Mouse (Mus musculus): Measurements from ENCODE around the gene Tubb5. TPM values are rescaled to one million over a fixed set of nuclear protein-coding genes. Genes with fewer than 3 reads are reported as not detected.
A peak's percentile ranks its signal among the peaks of the same experiment; 100 is the strongest.

Gene Tubb5
- polyA plus RNA-seq, 1 experiment = 298 TPM

DNA sequence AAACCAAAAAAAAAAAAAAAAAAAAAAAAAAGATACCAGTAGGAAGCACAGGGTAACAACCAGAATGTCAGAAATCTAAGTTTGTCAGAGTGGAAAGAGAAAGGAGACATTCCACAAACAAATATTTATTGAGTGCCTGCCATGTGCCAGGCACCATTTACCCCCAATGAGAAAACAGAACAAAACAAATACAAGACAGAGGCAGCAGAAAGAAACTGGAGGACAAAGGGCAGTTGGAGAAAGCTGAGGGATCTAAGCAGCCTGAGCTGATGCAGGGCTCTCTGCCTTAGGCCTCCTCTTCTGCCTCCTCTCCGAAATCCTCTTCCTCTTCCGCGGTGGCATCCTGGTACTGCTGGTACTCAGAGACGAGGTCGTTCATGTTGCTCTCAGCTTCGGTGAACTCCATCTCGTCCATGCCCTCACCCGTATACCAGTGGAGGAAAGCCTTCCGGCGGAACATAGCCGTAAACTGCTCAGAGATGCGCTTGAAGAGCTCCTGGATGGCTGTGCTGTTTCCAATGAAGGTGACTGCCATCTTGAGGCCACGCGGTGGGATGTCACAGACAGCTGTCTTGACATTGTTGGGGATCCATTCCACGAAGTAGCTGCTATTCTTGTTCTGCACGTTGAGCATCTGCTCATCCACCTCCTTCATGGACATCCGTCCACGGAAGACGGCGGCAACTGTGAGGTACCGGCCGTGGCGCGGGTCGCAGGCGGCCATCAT, 3.2 kb downstream of the Tubb5 start:
- WGBS = 49% methylated on average over 26 of the region's 26 CpGs
- no peak for DNase-seq
- Histone ChIP-seq H3K4me3 (replicated peaks; ENCODE audit: extremely low read depth, low read depth, low read length) (no peak overlapping the region), H3K4me1 (ENCODE audit: control insufficient read depth, insufficient read depth, low read length) (peaks cover 18% of the 10 kb centered on the region)
- TF ChIP-seq CTCF (IDR thresholded peaks at IDR 0.05; ENCODE audit: insufficient read depth, low read length) (0 out of 2 replicates have a peak, but pooled peaks have one; percentile 8), POLR2A (IDR thresholded peaks at IDR 0.05; ENCODE audit: borderline replicate concordance, extremely low read depth, low read depth, low read length) (no peak)

DNA sequence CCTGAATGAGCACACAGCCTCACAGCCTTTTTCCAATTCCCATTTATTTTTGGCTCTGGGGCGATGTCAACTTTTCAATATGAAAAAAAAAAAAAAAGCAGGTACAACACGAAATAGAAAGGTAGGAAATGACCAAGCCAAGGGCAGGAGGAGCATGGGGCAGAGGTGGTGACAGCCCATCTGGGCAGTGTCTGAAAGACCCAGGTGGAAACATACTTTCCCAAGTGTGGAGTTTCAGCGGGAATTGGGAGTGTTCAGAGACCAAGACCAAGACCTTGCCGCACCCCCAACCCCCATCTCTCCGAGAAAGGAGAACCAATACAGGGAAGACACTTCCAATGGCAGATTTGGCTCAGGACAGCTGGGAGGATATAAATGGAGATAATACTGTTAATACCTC, 4.2 kb downstream of the Tubb5 start:
- no peak overlapping the region for H3K4me3 ChIP-seq (replicated peaks; ENCODE audit: extremely low read depth, low read depth, low read length)
- whole genome bisulfite sequencing = 49% methylated on average over 5 of the region's 5 CpGs
- TF ChIP-seq CTCF (IDR thresholded peaks at IDR 0.05; ENCODE audit: insufficient read depth, low read length) (no peak), POLR2A (IDR thresholded peaks at IDR 0.05; ENCODE audit: borderline replicate concordance, extremely low read depth, low read depth, low read length) (no peak)

DNA sequence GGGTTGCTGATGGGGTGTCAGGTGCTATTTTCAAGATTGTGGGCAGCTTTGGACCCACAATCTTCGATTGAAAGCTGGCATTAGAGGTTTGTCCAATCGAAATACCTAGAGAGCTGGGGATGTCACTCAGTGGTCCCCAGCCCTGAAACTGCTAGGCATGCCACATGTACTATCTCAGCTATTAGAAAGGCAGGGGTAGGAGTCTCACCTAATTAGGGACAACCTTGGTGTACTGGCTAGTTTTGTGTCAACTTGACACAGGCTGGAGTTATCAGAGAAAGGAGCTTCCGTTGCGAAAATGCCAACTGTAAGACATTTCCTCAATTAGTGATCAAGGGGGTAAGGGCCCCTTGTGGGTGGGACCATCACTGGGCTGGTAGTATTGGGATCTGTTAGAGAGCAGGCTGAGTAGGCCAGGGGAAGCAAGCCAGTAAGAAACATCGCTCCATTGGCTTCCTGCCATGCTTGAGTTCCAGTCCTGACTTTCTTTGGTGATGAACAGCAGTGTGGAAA, 4.8 kb downstream of the Tubb5 start:
- Histone ChIP-seq H3K4me1 (ENCODE audit: control insufficient read depth, insufficient read depth, low read length) (peaks cover 21% of the 10 kb centered on the region), H3K4me3 (replicated peaks; ENCODE audit: extremely low read depth, low read depth, low read length) (no peak overlapping the region)
- 30% methylated on average over 5 of the region's 5 CpGs for WGBS
- TF ChIP-seq POLR2A (IDR thresholded peaks at IDR 0.05; ENCODE audit: borderline replicate concordance, extremely low read depth, low read depth, low read length) (no peak), CTCF (IDR thresholded peaks at IDR 0.05; ENCODE audit: insufficient read depth, low read length) (no peak)
- no peak for DNase-seq

More for the DNA sequence above, 4.2 kb downstream of the Tubb5 start:
- H3K4me1 ChIP-seq (ENCODE audit: control insufficient read depth, insufficient read depth, low read length) = peaks cover 23% of the 10 kb centered on the region
- no peak for DNase-seq

DNA sequence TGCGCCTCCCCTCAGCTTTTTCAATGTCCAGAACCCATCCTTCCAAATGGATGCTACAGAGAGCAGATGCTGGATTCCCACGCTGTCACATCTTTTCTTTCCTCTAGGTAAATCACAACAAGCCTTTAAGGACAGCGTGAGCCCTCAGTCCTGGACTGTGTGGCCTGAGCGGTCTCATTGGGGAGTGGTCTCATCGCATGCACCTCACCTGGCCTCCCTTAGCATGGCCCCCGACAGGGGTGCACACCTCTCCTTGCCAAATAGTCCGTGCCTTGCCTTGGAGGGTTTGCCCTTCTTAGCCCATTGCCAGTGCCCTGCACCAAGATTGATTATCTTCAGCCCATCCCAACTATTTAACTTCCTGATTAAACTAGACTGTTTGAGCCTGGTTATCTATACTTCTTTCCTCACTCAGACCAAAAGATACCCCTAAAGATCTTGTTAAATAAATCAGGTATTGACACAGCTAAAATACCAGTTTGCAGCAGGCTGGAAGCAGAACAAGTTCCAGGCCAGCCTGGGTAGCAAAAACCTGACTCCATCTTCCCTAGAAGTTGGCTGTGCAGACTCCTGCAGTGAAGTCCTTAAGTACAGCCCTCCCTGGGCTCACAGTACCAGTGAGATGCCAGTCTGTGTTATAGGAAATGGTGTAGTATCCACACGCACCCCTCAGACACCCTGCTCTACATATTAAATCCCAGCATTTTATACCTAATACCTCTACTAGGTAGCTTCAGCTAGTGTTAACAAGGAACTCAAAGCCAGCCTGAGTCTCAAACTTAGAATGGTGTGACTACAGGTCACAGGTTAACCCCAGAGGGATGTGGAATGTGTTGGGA, 5.5 kb downstream of the Tubb5 start:
- TF ChIP-seq POLR2A (IDR thresholded peaks at IDR 0.05; ENCODE audit: borderline replicate concordance, extremely low read depth, low read depth, low read length) (no peak), CTCF (IDR thresholded peaks at IDR 0.05; ENCODE audit: insufficient read depth, low read length) (no peak)
- 70% methylated on average over 8 of the region's 8 CpGs for WGBS
- Histone ChIP-seq H3K4me1 (ENCODE audit: control insufficient read depth, insufficient read depth, low read length) (peaks cover 21% of the 10 kb centered on the region), H3K4me3 (replicated peaks; ENCODE audit: extremely low read depth, low read depth, low read length) (no peak overlapping the region)
- no peak for DNase-seq

DNA sequence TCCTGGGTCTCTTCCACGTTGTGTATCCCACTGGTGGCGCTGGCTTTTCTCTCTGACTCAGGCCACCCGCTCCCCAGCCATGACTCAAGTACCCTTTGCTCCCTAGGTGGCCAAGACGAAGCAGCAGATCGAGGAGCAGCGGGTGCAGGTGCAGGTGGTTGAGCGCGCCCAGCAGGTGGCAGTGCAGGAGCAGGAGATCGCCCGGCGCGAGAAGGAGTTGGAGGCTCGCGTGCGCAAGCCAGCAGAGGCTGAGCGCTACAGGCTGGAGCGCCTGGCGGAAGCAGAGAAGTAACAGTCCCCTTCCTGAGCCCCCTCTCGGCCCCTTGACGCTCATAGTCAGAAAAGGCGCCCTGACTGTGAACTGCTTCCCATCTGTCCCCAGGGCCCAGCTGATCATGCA, 8.4 kb downstream of the Tubb5 start:
- WGBS = 5% methylated on average over 21 of the region's 21 CpGs
- H3K4me3 ChIP-seq (replicated peaks; ENCODE audit: extremely low read depth, low read depth, low read length) = no peak overlapping the region
- TF ChIP-seq CTCF (IDR thresholded peaks at IDR 0.05; ENCODE audit: insufficient read depth, low read length) (peak; percentile 71), POLR2A (IDR thresholded peaks at IDR 0.05; ENCODE audit: borderline replicate concordance, extremely low read depth, low read depth, low read length) (no peak)
- peaks cover 6% of the 10 kb centered on the region; the same call in 1 of the 2 replicates for H3K4me1 ChIP-seq (ENCODE audit: control insufficient read depth, insufficient read depth, low read length)
- peak; percentile 79 for DNase-seq

DNA sequence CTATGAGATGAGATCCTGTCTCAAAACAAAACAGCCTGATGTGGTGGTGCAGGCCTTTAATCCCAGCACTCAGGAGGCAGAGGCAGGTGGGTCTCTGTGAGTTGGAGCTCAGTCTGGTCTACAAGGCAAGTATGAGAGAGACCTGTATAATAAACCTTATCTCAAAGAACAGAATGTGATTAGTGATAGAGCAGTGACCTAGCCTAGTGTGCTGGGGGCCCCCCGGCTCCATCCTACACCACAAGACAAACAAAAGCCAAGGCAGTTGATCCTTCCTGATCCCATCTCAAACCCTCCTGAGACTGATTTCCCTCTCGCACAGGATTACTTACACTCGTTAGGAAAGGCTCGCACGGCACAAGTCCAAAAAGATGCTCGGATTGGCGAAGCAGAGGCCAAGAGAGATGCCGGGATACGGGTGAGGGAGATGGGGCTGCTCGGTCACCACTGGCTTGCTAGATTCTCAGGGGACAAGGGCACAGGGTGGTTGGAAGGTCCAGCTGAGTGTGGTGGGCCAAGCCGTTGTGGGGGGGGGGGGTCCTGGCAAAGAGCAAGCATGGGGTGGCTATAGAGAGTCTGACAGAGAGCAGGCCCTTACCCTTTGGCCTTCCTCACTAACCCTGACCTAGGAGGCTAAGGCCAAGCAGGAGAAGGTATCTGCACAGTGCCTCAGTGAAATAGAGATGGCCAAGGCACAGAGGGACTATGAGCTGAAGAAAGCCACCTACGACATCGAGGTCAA, 12.8 kb downstream of the Tubb5 start:
- peaks cover 8% of the 10 kb centered on the region; the same call in 1 of the 2 replicates for H3K4me1 ChIP-seq (ENCODE audit: control insufficient read depth, insufficient read depth, low read length)
- no peak overlapping the region for H3K4me3 ChIP-seq (replicated peaks; ENCODE audit: extremely low read depth, low read depth, low read length)
- 94% methylated on average over 13 of the region's 13 CpGs for WGBS
- DNase-seq = no peak
- TF ChIP-seq CTCF (IDR thresholded peaks at IDR 0.05; ENCODE audit: insufficient read depth, low read length) (no peak), POLR2A (IDR thresholded peaks at IDR 0.05; ENCODE audit: borderline replicate concordance, extremely low read depth, low read depth, low read length) (no peak)

DNA sequence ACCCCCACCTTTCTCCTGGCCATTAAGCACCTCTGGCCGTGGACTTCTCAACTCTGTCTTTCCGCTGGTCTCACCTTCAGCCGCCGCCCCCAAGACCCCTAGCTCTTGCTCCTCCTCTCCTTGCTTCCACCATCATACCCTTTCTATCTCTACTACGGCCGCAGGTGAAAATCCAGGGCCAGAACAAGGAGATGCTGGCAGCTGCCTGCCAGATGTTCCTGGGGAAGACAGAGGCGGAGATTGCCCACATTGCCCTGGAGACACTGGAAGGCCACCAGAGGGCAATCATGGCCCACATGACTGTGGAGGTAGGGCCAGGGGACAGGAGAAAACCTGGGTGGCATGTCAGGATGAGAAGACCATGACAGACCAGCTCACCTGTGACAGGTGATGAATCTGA, 13.7 kb downstream of the Tubb5 start:
- no peak overlapping the region for H3K4me3 ChIP-seq (replicated peaks; ENCODE audit: extremely low read depth, low read depth, low read length)
- 63% methylated on average over 7 of the region's 7 CpGs for WGBS
- TF ChIP-seq POLR2A (IDR thresholded peaks at IDR 0.05; ENCODE audit: borderline replicate concordance, extremely low read depth, low read depth, low read length) (no peak), CTCF (IDR thresholded peaks at IDR 0.05; ENCODE audit: insufficient read depth, low read length) (peak; percentile 55; the same call in 1 of the 2 replicates)

DNA sequence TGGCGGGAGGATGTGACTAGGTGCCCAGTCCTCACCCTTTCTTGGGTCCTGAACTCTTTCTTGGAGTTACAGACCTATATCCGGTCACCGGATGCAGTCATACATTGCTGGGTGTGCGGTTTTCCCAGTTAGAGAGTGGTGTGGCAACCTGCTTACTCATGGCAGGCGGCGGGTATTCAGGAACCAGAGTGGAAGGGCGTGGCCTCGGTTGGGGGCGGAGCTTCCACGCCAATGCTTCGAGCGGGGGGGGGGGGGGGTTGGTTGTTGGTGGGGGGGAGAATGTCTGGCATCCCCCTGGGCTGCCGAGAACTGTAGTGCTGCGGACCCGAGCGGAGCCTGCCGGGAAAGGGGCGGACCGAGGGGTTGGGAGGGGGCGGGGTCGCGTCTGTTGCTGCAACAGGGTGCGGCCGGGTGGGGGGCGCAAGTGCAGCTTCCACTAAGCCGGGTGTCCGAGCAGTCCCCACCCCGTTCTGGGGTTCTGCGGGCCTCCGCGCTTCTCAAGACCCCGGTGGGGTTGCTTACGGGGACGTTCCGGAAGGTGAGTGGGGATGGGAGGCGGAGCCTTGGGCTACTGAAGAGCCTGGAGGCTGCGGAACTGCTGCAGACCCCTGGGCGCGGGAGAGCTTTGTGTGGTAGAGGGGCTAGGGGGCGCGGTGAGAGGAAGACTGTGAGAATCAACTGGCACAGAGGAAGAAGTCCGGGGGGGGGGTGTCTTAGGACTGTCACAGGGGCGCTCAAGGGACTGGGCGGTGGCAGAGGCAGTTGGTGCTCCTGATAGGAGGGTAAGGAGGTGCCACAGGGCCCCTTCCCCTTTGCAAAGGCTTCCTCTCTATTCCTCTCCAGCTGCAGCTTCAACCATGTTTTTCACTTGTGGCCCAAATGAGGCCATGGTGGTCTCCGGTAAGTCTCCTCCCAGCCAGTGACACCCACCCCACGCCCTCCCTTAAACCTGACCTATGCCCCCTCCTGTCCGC, 14.9 kb downstream of the Tubb5 start, which contains the start of gene Flot1:
Gene Flot1, plus strand, starts transcription at position 267 of the 974 bp plus-strand sequence.
- Histone ChIP-seq H3K4me3 (replicated peaks; ENCODE audit: extremely low read depth, low read depth, low read length) (peak within 1 kb of the TSS; percentile 91), H3K4me1 (ENCODE audit: control insufficient read depth, insufficient read depth, low read length) (0 out of 2 replicates have a peak, but pooled peaks cover 2% of the 10 kb centered on the region)
- peak; percentile 87 for DNase-seq
- WGBS = 2% methylated on average over 47 of the region's 47 CpGs
- TF ChIP-seq POLR2A (IDR thresholded peaks at IDR 0.05; ENCODE audit: borderline replicate concordance, extremely low read depth, low read depth, low read length) (peak; percentile 72), CTCF (IDR thresholded peaks at IDR 0.05; ENCODE audit: insufficient read depth, low read length) (no peak)

More for the DNA sequence above, 13.7 kb downstream of the Tubb5 start:
- 0 out of 2 replicates have a peak, but pooled peaks cover 3% of the 10 kb centered on the region for H3K4me1 ChIP-seq (ENCODE audit: control insufficient read depth, insufficient read depth, low read length)
- no peak for DNase-seq

Data from lung, adult 2 months (tissue).